Mouse (Mus musculus): Measurements from ENCODE around the gene Apobec4. TPM values are rescaled to one million over a fixed set of nuclear protein-coding genes. Genes with fewer than 3 reads are reported as not detected.
"Not testable (repeated sequence)": the region's sequence is repeated elsewhere in the genome, so short reads cannot be mapped to it uniquely, and the experiment has no call there.

Apobec4 gene
- polyA plus RNA-seq, 1 experiment from 2014 or later, result not detected

DNA sequence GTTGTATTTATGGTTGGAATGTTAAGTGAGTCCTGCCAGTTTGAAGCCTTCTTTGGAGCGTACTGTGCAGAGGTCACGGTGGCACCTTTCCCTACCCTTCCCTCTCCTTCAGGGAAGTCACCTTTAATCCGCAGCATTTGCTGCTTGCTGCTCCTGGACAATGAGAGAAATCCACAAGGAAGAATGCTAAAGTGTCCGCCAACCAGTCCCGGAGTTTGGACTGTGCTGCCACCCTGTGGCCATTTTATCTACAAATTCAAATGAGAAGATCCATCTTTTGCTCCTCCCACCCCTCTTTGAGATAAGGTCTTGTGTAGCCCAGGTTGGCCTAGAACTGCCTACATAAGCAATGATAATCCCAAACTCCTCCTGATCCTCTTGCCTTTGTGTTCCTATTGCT, 3.9 kb upstream of the Apobec4 start:
- Histone ChIP-seq H3K4me3 (replicated peaks; ENCODE audit: low read depth, low read length) (no peak overlapping the region), H3K9me3 (ENCODE audit: control insufficient read depth, low read length) (no peaks in the 10 kb centered on the region), H3K36me3 (ENCODE audit: control insufficient read depth, insufficient read depth, low read length) (no peaks in the 10 kb centered on the region), H3K27me3 (ENCODE audit: control insufficient read depth, insufficient read depth, low read length) (no peaks in the 10 kb centered on the region), H3K27ac (replicated peaks; ENCODE audit: low read depth, low read length) (no peak overlapping the region), H3K4me1 (ENCODE audit: control insufficient read depth, insufficient read depth, low read length) (no peaks in the 10 kb centered on the region), H3K9ac (replicated peaks; ENCODE audit: low read length) (0 out of 2 replicates have a peak overlapping the region, but pooled peaks have one; percentile 26), H3K4me2 (ENCODE audit: low read length) (no peak overlapping the region)
- ATAC-seq (ENCODE audit: low FRiP score, low TSS enrichment), result no peak; the same call in 1 of the 2 replicates
- 2% methylated on average over 5 of the region's 5 CpGs for WGBS
- peak; percentile 94 for DNase-seq

GRCm38 (mm10) chr1:152749276-152749675, 1.1 kb upstream of the Apobec4 start:
- DNase-seq, result no peak
- Histone ChIP-seq H3K9me3 (ENCODE audit: control insufficient read depth, low read length) (no peaks in the 10 kb centered on the region), H3K4me1 (ENCODE audit: control insufficient read depth, insufficient read depth, low read length) (no peaks in the 10 kb centered on the region), H3K4me3 (replicated peaks; ENCODE audit: low read depth, low read length) (no peak overlapping the region), H3K9ac (replicated peaks; ENCODE audit: low read length) (no peak overlapping the region), H3K36me3 (ENCODE audit: control insufficient read depth, insufficient read depth, low read length) (no peaks in the 10 kb centered on the region), H3K4me2 (ENCODE audit: low read length) (no peak overlapping the region), H3K27me3 (ENCODE audit: control insufficient read depth, insufficient read depth, low read length) (no peaks in the 10 kb centered on the region), H3K27ac (replicated peaks; ENCODE audit: low read depth, low read length) (no peak overlapping the region)
- 80% methylated on average over 9 of the region's 9 CpGs for WGBS
- no peak for ATAC-seq (ENCODE audit: low FRiP score, low TSS enrichment)

- no peak overlapping the region for H3K4me2 ChIP-seq (ENCODE audit: low read length)
- ATAC-seq (ENCODE audit: low FRiP score, low TSS enrichment) (no peak), DNase-seq (no peak)
- 93% methylated on average over 2 of the region's 2 CpGs for WGBS
- H3K36me3 ChIP-seq (ENCODE audit: control insufficient read depth, insufficient read depth, low read length), result no peaks in the 10 kb centered on the region
- H3K27me3 ChIP-seq (ENCODE audit: control insufficient read depth, insufficient read depth, low read length), result peaks cover 5% of the 10 kb centered on the region; the same call in 1 of the 2 replicates
- no peak overlapping the region for H3K27ac ChIP-seq (replicated peaks; ENCODE audit: low read depth, low read length)
- no peak overlapping the region for H3K9ac ChIP-seq (replicated peaks; ENCODE audit: low read length)
- H3K4me3 ChIP-seq (replicated peaks; ENCODE audit: low read depth, low read length), result no peak overlapping the region
- no peaks in the 10 kb centered on the region for H3K9me3 ChIP-seq (ENCODE audit: control insufficient read depth, low read length)
- H3K4me1 ChIP-seq (ENCODE audit: control insufficient read depth, insufficient read depth, low read length), result peaks cover 7% of the 10 kb centered on the region; the same call in 1 of the 2 replicates
These were observed 11.4 kb downstream of the Apobec4 start for GRCm38 (mm10) chr1:152761791-152762190.

GRCm38 (mm10) chr1:152766032-152766772, 15.9 kb downstream of the Apobec4 start, which contains the start of the genes Rgl1 and Arpc5:
Gene Rgl1, minus strand, starts transcription at chr1:152766351.
Gene Arpc5, plus strand, starts transcription at chr1:152766542.
- peak within 1 kb of the TSS; percentile 88 for H3K9ac ChIP-seq (replicated peaks; ENCODE audit: low read length)
- peak within 1 kb of the TSS; percentile 89 for H3K27ac ChIP-seq (replicated peaks; ENCODE audit: low read depth, low read length)
- DNase-seq, result peak; percentile 98
- peaks cover 20% of the 10 kb centered on the region for H3K36me3 ChIP-seq (ENCODE audit: control insufficient read depth, insufficient read depth, low read length)
- peaks cover 5% of the 10 kb centered on the region; the same call in 1 of the 2 replicates for H3K27me3 ChIP-seq (ENCODE audit: control insufficient read depth, insufficient read depth, low read length)
- H3K4me3 ChIP-seq (replicated peaks; ENCODE audit: low read depth, low read length), result peak within 1 kb of the TSS; percentile 97
- WGBS, result under 1% methylated on average over 82 of the region's 86 CpGs
- no peaks in the 10 kb centered on the region for H3K9me3 ChIP-seq (ENCODE audit: control insufficient read depth, low read length)
- ATAC-seq (ENCODE audit: low FRiP score, low TSS enrichment), result peak; percentile 95
- peak within 1 kb of the TSS; percentile 95 for H3K4me2 ChIP-seq (ENCODE audit: low read length)
- peaks cover 16% of the 10 kb centered on the region; the same call in 1 of the 2 replicates for H3K4me1 ChIP-seq (ENCODE audit: control insufficient read depth, insufficient read depth, low read length)

GRCm38 (mm10) chr1:152766804-152767748, 16.7 kb downstream of the Apobec4 start:
- H3K4me1 ChIP-seq (ENCODE audit: control insufficient read depth, insufficient read depth, low read length), result peaks cover 16% of the 10 kb centered on the region; the same call in 1 of the 2 replicates
- peak overlapping the region; percentile 64 for H3K4me2 ChIP-seq (ENCODE audit: low read length)
- no peaks in the 10 kb centered on the region for H3K9me3 ChIP-seq (ENCODE audit: control insufficient read depth, low read length)
- peaks cover 29% of the 10 kb centered on the region for H3K36me3 ChIP-seq (ENCODE audit: control insufficient read depth, insufficient read depth, low read length)
- peaks cover 5% of the 10 kb centered on the region; the same call in 1 of the 2 replicates for H3K27me3 ChIP-seq (ENCODE audit: control insufficient read depth, insufficient read depth, low read length)
- H3K9ac ChIP-seq (replicated peaks; ENCODE audit: low read length), result peak overlapping the region; percentile 88
- peak; percentile 70 for ATAC-seq (ENCODE audit: low FRiP score, low TSS enrichment)
- peak overlapping the region; percentile 97 for H3K4me3 ChIP-seq (replicated peaks; ENCODE audit: low read depth, low read length)
- under 1% methylated on average over 60 of the region's 60 CpGs for WGBS
- DNase-seq, result peak; percentile 63
- H3K27ac ChIP-seq (replicated peaks; ENCODE audit: low read depth, low read length), result peak overlapping the region; percentile 89

DNA sequence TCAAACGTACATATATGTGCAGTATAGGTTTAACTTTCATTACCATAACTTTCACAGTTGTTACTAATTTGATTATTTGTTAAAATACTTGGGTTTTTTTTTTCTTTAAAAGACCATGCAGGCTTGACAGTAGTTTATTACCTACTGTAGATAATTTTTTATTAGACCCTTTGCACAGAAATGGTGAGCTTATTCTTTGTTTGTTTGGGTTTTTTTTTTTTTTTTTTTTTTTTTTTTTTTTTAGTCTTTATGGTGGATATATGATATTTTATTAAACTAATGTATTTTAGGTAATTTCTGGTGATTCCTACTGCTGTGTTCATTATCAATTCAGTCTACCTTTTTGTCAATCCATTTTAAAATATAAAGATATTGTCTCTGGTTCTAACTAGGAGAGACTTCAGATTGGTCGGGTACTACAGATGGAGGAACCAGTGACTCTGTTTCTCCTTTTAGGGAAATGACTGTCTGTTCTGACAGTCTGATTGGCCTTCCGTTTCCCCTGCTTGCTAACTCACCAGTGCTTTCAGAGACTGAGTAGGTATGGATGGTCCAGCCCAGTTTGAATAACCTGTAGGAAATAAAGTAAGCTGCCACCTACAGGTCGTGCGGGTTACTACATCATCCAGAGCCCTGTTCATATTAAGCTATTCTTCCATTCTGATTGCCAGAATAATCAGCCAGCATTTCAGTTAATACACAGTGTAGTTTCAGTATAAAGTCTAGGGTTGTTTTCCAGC, 17.6 kb downstream of the Apobec4 start:
- peak overlapping the region; percentile 64 for H3K4me2 ChIP-seq (ENCODE audit: low read length)
- 6% methylated on average over 5 of the region's 5 CpGs for WGBS
- peak; percentile 93 for DNase-seq
- peaks cover 38% of the 10 kb centered on the region for H3K36me3 ChIP-seq (ENCODE audit: control insufficient read depth, insufficient read depth, low read length)
- no peak for ATAC-seq (ENCODE audit: low FRiP score, low TSS enrichment)
- no peak overlapping the region; the same call in 1 of the 2 replicates for H3K27ac ChIP-seq (replicated peaks; ENCODE audit: low read depth, low read length)
- H3K9ac ChIP-seq (replicated peaks; ENCODE audit: low read length), result peak overlapping the region; percentile 88; the same call in 1 of the 2 replicates
- no peaks in the 10 kb centered on the region for H3K9me3 ChIP-seq (ENCODE audit: control insufficient read depth, low read length)
- H3K4me3 ChIP-seq (replicated peaks; ENCODE audit: low read depth, low read length), result peak overlapping the region; percentile 97
- peaks cover 5% of the 10 kb centered on the region; the same call in 1 of the 2 replicates for H3K27me3 ChIP-seq (ENCODE audit: control insufficient read depth, insufficient read depth, low read length)
- H3K4me1 ChIP-seq (ENCODE audit: control insufficient read depth, insufficient read depth, low read length), result peaks cover 16% of the 10 kb centered on the region; the same call in 1 of the 2 replicates

DNA sequence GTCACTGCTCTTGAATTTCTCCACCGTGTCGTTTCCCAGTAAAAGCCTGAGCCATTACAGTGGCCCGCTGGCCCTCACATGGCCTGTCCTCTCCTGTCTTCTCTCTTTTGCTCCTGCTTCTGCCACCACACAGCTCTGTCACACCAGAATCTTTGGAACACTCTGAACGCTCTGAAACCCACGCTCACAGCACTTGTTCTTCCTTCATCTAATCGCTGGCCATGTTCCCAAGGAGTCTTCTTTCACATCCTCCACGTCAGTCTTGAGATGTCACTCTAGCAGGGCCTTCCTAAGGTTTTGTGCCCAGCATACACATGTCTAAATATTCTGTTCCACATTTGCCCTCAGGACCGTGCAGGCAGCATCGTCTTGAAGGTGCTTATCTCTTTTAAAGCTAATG, 20.7 kb downstream of the Apobec4 start:
- Histone ChIP-seq H3K9ac (replicated peaks; ENCODE audit: low read length) (no peak overlapping the region), H3K4me2 (ENCODE audit: low read length) (no peak overlapping the region), H3K9me3 (ENCODE audit: control insufficient read depth, low read length) (no peaks in the 10 kb centered on the region), H3K4me3 (replicated peaks; ENCODE audit: low read depth, low read length) (no peak overlapping the region), H3K36me3 (ENCODE audit: control insufficient read depth, insufficient read depth, low read length) (peaks cover 69% of the 10 kb centered on the region), H3K27me3 (ENCODE audit: control insufficient read depth, insufficient read depth, low read length) (no peaks in the 10 kb centered on the region), H3K4me1 (ENCODE audit: control insufficient read depth, insufficient read depth, low read length) (peaks cover 8% of the 10 kb centered on the region; the same call in 1 of the 2 replicates), H3K27ac (replicated peaks; ENCODE audit: low read depth, low read length) (no peak overlapping the region)
- WGBS, result 91% methylated on average over 9 of the region's 9 CpGs
- ATAC-seq (ENCODE audit: low FRiP score, low TSS enrichment), result no peak
- no peak for DNase-seq

DNA sequence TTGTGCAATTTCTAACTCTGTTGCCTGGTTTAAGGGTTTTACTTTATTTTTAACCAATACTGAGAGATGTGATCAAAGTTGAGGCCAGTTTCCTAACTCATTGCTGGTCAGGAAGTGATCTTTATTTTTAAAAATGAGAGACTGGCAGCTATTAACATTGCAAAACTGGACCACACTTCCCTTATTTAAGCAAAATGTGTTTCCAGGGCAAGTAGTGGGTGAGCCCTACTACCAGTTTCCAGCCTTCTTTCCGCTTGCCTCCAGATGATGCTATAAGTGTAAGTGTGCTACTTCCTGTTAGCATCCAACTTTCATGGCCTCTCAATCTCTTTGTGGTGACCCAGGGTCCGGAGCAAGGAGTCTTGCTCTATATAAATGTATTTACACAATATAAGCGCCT, 24.2 kb downstream of the Apobec4 start:
- not testable (repeated sequence) for ATAC-seq (ENCODE audit: low FRiP score, low TSS enrichment); H3K4me2 ChIP-seq (ENCODE audit: low read length); DNase-seq; H3K4me3 ChIP-seq (replicated peaks; ENCODE audit: low read depth, low read length); H3K27ac ChIP-seq (replicated peaks; ENCODE audit: low read depth, low read length); H3K9ac ChIP-seq (replicated peaks; ENCODE audit: low read length); H3K27me3 ChIP-seq (ENCODE audit: control insufficient read depth, insufficient read depth, low read length); H3K9me3 ChIP-seq (ENCODE audit: control insufficient read depth, low read length); H3K4me1 ChIP-seq (ENCODE audit: control insufficient read depth, insufficient read depth, low read length)
- peaks cover 69% of the 10 kb centered on the region for H3K36me3 ChIP-seq (ENCODE audit: control insufficient read depth, insufficient read depth, low read length)
- 97% methylated on average over 3 of the region's 3 CpGs for WGBS
